8 mouse cellular contexts compared by ENCODE assay signal in the genomic region with DNA sequence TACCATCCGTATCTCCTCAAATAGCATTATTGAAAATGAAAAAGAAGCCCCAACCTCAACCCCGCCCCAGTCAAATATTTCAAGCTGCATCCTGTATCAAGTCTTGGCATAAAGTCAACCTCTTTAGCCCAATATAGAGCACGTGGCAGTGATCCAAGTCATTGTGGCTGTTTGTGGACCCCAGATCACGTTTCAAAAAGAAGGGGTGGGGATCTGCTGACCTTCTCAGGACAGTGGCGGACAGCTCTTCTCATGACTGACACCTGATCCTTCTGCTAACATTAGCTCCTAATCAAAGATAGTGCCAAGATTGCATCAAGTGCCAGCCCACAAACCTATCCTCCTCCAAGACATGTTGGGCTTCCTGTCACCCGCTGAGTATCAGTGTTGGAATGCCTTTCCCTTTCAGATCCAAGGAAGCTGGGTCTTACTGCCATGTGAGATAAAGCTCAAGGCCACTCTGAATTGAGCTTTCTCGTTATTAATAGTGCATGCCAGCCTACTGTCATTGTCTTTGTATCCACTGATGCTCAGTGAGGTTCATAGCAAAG. TPM values are rescaled to one million over a fixed set of nuclear protein-coding genes. Genes with fewer than 3 reads are reported as not detected.
DNase-seq lines count a peak whose midpoint lies in the region; ATAC-seq and TF ChIP-seq lines count a peak whose summit lies in the region.

No protein-coding gene starts in this region.

- no peaks in the 10 kb centered on the region for H3K9me3 ChIP-seq in intestine, embryonic 15.5 days
- no peaks in the 10 kb centered on the region for H3K9me3 ChIP-seq in lung, embryonic 14.5 days (ENCODE audit: low read depth, low read length)

- H3K27ac ChIP-seq in intestine, embryonic 15.5 days: no peak overlapping the region
- peak overlapping the region; percentile 15; the same call in 1 of the 2 replicates for H3K27ac ChIP-seq in lung, embryonic 14.5 days (ENCODE audit: low read depth)

- H3K27me3 ChIP-seq in intestine, embryonic 15.5 days (replicated peaks): no peaks in the 10 kb centered on the region
- H3K27me3 ChIP-seq in lung, embryonic 14.5 days (ENCODE audit: insufficient read depth, low read length): no peaks in the 10 kb centered on the region

- DNase-seq in MN1 (ENCODE audit: low spot score): peak; percentile 39
- DNase-seq in gastrocnemius, adult 8-10 months (ENCODE audit: low spot score in 2 of 2): peak; percentile 20 to 39
- DNase-seq in lung, embryonic 14.5 days: peak; percentile 92
- DNase-seq in spleen, adult 12 weeks (ENCODE audit: low spot score): no peak
- DNase-seq in frontal cortex, postnatal 10 days (ENCODE audit: low spot score in 2 of 2): no peak
- no peak for DNase-seq in spleen, postnatal 4 days (ENCODE audit: low spot score in 2 of 2)
- no peak for DNase-seq in cerebellum, adult 9-10 months

- no peak overlapping the region for H3K4me2 ChIP-seq in intestine, embryonic 15.5 days (replicated peaks)
- peak overlapping the region; percentile 16; the same call in 1 of the 2 replicates for H3K4me2 ChIP-seq in lung, embryonic 14.5 days

- 0 out of 2 replicates have a peak, but pooled peaks have one; percentile 22 for ATAC-seq in intestine, embryonic 15.5 days
- peak; percentile 72 for ATAC-seq in lung, embryonic 14.5 days (ENCODE audit: insufficient read depth)

- TF ChIP-seq CTCF in lung, embryonic 14.5 days (IDR thresholded peaks at IDR 0.05; ENCODE audit: low read depth): no peak

- WGBS in intestine, embryonic 15.5 days: 42% methylated on average over 7 of the region's 7 CpGs
- 11% methylated on average over 7 of the region's 7 CpGs for WGBS in lung, embryonic 14.5 days

- no peak overlapping the region for H3K9ac ChIP-seq in intestine, embryonic 15.5 days
- no peak overlapping the region for H3K9ac ChIP-seq in lung, embryonic 14.5 days

- H3K36me3 ChIP-seq in intestine, embryonic 15.5 days: no peaks in the 10 kb centered on the region
- H3K36me3 ChIP-seq in lung, embryonic 14.5 days (ENCODE audit: insufficient read depth): no peaks in the 10 kb centered on the region

- H3K4me1 ChIP-seq in intestine, embryonic 15.5 days (replicated peaks): peaks cover 3% of the 10 kb centered on the region
- H3K4me1 ChIP-seq in lung, embryonic 14.5 days (ENCODE audit: insufficient read depth): peaks cover 3% of the 10 kb centered on the region; the same call in 1 of the 2 replicates

- no peak overlapping the region for H3K4me3 ChIP-seq in intestine, embryonic 15.5 days (replicated peaks)
- H3K4me3 ChIP-seq in lung, embryonic 14.5 days (ENCODE audit: low read depth, low read length): no peak overlapping the region

RNA-seq across cellular contexts. Expression of a gene that starts 18.6 kb away (rescaled TPM):
- under 1 TPM in 1 of 4 experiments, not detected in 3; 0.10 TPM for total RNA-seq in gastrocnemius, adult 8-10 months (2022)
- 0.04 and 0.05 TPM in 2 replicates for polyA plus RNA-seq in intestine, embryonic 15.5 days (2015; fragmentation: Nextera tagmentation; extraction: Ambion mirVana)
- polyA plus RNA-seq in lung, embryonic 14.5 days (2014; fragmentation: Nextera tagmentation; extraction: Ambion mirVana): 0.19 and 0.25 TPM in 2 replicates

Comparison
In these comparisons a context has a peak if more than half of its experiments do, and no peak if none do; other contexts are left out.
1. DNase-seq: peak in MN1 (single experiment), gastrocnemius, adult 8-10 months (2 of 2) and lung, embryonic 14.5 days (single experiment); none in spleen, adult 12 weeks (single experiment), frontal cortex, postnatal 10 days (0 of 2), spleen, postnatal 4 days (0 of 2) and cerebellum, adult 9-10 months (single experiment).